Mouse (Mus musculus): ENCODE results near the gene Lrrc38.

- TF ChIP-seq CTCF (IDR thresholded peaks at IDR 0.05; ENCODE audit: low read depth) (no peak), EP300 (IDR thresholded peaks at IDR 0.05; ENCODE audit: low read depth) (no peak)
These were observed 8.1 kb upstream of the Lrrc38 start for GRCm38 (mm10) chr4:143341470-143341869.
